Mouse (Mus musculus): ENCODE measurements around the gene Setmar.

Setmar gene

DNA sequence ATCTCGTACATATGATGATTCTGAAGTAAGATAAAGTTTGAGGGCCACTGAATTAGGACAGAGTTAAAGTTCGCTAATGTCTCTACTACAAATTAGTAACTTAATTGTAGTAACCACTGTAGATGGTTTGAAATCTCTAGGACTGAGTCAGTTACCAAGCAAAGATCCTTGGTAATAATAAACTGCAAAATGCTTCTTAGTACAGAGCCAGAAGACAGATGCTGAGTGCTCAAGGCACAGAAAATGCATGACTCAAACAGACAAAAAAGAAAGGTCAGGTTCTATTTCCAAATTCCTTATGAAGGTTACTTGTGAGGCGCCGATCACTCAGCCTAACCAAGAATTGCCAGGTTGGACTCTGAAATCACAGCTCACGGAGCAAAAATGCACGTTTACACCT lies 53.0 kb downstream of the Setmar start:
- DNase-seq, result no peak

DNA sequence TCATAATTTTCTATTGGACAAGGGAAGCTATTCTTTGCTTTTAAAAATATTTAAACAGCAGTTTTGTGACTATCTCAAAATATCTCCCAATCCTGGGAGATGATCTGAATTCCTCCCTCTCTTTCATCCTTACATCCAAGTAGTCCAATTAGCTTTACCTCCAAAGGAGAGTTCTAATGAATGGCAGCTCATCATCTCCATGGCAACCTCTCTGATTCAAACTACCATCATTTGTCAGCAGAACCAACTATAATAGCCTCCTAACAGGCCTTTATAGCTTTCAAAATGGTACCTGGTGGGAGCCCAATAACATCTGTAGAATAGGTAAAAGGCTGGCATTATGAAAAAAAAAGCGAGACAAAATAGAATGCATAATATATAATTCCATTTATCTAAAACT lies 60.6 kb downstream of the Setmar start:
- no peak for DNase-seq

- no peak for DNase-seq
Observed at GRCm38 (mm10) chr6:108126631-108127030, 61.8 kb downstream of the Setmar start.

Data from liver (tissue).